Mouse (Mus musculus) kidney, adult 11 months (tissue): ENCODE results near the gene Mrps6.
A peak's percentile ranks its signal among the peaks of the same experiment; 100 is the strongest.

ENCODE experiments used
- DNase-seq: peaks from one replicate; pipeline ENCODE4 v3.0.0; 2022

Gene Mrps6

DNA sequence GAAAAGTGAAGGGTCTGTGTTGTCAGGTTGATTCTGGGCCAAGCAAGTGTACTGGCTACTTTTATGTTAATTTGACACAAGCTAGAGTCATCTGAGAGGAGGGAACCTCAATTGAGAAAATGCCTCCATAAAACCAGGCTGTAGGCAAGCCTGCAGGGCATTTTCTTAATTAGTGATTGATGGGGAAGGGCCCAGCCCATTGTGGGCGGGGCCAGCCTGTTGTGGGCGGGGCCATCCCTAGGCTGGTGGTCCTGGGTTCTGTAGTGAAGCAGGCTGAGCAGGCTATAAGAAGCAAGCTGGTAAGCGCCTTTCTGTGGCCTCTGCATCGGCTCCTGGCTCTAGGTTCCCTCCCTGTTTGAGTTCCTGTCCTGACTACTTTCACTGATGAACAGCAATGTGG lies 69.2 kb downstream of the Mrps6 start:
- no peak for DNase-seq

DNA sequence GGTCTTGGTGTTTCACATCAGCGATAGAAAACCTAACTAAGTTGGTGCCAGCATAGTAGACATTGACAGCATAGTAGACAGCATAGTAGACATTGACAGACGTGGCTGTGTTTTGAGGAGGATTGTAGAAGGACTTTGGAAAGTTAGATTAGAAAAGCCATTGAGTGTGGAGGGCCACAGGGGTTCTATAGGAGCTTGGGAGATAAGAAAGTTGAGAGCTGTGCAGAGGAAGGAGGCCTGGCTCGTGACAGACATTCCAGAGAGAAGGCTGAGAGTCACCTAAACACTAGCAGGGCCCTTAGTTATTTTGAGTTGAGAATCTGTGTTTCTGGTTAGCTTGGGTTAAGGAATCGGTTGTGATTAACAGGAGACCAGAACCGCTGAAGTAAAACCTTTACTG lies 69.6 kb downstream of the Mrps6 start:
- no peak for DNase-seq

DNA sequence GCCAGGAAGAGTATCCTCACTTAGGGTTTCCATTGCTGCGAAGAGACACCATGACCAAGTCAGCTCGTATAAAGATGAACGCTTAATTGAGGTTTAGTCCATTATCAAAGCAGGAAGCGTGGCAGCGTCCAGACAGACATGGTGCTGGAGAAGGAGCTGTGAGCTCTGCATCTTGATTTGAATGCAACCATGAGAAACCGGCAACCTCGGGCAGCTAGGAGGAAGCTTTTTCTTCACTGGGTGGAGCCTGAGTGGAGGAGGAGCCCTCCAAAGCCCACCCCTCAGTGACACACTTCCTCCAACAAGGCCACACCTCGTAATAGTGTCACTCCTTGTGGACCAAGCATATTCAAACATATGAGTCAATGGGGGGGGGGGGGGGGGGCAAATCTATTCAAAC lies 71.8 kb downstream of the Mrps6 start:
- DNase-seq = no peak

DNA sequence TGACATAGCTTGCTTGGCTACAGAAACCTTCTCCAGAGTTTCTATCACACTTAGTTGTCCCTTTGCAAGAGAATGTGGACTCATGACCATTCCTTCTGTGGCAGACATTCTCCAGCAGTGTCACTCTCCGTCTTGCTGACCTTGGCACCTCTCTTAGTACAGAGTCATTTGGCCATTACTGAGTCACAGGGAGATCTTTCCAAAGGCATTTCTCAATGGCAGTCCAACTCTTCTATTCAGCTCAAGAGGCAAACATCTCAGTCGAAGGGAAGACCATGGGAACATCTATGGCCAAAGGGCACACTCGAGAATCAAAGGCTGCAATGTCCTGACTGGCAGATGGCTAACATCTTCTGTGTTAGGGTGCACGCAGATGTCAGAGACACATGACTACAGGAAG lies 74.4 kb downstream of the Mrps6 start:
- no peak for DNase-seq

DNA sequence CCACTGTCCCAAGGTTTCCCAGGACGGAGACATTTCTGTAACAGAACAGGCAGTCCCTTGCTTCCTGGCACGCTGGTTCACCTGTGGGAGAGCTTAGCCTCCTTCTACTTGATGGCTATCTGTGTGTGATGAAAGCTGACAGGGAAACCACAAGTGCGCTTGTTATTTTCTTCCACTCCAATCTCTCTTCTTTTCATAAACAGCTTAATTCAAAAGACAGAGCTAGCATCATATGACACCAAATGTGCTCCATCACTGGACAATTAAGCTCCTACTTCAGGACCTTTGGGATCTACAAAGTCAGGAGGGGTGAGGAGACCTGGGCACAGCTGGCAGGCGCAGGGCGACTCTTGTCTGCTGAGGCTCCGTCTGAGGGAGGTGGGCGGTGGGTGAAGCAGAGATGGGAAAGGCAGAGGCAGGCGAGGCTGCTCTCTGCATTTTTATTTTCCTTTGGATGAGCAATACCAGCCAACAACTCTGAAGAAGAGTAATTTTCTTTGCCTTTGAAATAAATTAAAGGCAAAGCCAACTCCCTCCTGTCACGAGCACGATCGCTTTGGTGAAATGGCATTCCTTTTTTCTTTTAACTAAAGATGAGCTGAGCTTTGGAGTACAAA lies 76.2 kb downstream of the Mrps6 start:
- no peak for DNase-seq

DNA sequence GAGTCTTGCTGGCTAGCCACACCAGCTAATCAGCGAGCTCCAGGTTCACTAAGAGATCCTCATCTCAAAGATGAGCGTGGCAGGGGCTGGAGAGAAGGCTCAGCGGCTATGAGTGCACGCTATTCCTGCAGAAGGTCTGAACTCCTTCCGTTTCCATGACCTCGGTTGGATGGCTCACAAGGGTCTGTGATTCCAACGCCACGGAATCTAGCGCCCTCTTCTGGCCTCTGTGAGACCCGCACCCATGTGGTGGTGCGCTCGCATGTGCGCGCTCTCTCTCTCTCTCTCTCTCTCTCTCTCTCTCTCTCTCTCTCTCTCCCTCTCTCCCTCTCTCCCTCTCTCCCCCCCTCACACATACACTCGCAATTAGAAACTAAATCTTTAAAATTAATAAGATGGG lies 78.2 kb downstream of the Mrps6 start:
- no peak for DNase-seq

DNA sequence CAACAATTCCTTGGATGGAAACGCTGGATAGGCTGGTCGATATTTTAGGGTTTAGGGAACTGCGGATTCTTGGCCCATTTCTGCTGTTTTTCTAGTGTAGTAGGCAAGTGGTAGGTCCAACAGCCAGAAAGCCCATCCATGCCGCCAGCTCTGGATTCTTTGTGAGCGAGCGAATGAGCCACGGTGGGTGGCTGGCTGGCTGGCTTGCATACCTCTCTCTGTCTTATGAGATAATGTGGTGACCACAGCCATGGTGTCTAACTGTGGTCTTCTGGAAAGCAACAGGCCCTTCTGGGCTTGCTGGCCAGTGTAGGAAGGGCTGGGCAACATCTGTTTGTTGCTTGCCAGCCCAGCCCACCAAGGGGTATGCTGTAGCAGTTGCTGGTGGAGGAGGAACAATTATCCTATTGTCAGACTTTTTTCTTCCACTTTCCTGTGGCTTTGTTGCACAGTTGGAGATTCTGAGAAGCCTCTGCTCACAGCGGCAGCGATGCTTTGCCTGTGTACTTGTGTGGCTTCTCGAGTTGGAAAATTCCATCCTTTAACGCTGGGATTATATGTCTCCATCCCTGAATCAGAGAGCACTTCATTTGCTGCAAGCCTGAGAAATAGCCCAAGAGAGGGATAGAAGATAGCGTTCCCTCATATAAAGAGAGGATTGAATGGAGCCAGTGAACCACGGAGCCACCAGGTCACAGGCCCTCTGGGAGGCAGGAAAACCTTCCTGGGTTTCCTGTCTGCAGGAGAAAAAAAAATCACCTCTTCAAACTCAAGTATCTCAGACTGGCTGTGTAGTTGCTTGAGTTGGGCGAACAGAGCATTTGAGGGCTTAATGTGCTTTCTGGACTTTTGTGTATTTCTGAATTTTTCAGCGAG lies 81.6 kb downstream of the Mrps6 start:
- DNase-seq = no peak

DNA sequence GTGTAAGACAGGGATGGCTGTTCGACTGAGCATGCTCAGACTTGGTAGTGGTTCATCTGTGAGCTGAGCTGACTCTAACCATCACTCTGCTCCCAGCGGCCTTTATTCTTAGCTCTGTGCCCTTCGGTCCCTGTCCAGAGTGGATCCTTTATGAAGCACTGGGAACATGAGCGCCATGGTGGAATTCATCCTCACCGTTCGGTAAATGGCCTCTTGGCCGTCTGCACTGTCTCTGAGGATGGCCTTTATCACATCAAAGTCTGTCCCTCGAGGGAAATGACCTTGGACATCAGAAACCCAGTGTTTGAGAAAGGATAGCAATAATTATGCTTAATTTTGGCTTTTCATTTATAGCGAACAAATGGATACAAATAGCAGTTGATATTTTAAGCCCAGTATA lies 82.3 kb downstream of the Mrps6 start:
- DNase-seq = no peak

DNA sequence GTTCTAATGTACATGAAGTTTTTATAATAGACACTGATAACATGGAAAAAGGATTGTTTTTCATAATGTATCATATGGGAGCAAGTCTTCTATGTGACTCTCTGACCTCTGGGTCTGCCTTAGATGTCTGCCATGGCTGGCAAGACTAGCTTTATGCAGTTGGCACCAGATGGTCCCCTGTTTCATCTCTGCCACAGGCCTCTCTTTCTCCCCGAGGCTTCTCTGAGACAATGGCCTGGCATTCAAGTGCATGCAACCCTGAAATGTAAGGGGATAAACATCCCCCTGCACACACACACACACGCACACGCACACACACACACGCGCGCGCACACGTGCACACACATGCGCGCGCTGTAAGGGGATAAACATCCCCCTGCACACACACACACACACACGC lies 83.0 kb downstream of the Mrps6 start:
- DNase-seq = no peak

DNA sequence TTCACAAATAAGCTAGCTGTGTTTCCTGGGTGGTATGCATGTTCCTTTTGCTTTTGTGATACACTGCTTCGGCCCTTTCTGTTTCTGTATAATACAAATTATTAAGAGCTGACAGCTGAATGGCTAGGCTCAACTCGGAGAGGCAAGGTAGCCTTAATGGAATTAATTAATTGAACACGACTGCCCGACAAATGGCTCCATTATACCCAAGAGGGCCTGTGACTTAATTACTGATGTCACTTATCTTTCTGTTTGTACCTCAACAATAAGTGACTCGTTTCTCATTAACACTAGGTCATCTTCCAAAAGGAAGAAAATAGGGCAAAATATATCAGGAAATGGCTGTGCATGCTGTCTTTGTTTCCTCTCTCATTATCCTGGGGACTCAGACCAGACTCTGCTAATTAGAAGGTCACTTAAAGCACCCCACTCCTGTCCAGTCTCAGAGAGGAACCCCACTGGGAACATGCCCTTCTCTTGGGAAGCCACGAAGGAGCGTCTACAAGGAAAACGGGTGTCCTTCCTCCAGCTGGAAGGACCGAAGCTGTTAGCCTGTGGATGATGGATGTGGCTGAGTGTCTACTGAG lies 84.4 kb downstream of the Mrps6 start:
- no peak for DNase-seq

DNA sequence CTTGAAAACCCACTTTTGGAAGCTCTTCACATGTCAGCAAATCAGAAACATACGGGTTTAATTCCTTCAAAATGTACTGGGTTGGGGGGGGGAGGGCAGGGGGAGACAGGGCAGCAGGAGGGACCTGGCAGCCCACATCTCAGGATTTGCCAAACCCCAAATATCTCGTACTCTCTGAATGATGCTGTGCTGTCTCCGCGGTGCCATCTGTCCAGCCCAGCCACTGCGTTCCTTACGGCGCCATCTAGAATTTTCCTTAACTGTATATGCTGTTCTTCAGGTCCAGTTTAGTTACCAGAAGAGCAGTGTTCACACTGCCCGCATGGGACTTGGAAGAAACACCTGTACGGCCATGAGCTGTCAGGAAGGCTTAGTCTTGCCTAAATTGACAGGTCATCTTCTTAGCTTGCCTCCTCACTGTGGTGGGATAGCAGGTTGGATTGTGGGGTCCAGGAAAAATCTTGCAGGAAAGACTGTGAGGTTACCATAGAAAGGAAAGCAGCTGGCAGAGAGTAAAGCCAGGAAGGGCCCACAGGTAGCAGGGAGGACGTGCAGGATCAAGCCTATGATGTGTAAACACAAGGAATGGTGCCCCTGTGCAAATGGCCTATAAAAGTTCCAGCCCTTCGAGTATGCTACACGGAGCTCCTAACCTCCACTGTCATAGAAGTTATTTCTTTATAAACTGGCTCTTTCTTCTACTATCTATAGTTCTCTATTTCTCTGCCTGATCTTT lies 89.7 kb downstream of the Mrps6 start:
- DNase-seq = no peak

DNA sequence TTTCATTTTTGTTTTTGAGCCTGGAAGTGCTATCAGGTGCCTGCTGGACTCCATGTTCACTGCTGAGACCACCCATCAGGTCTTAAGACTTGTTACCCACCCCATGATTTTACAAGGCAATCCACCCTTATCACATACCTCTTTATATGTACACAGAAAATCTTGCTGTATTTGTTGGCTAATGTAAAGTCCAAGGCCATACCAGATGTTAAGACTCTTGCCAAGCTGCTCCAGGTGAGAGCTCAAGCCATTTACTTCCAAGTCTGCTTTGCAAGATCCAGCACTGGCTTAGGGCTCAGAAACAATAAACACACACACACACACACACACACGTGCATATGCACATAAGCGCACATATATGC lies 90.3 kb downstream of the Mrps6 start:
- no peak for DNase-seq

DNA sequence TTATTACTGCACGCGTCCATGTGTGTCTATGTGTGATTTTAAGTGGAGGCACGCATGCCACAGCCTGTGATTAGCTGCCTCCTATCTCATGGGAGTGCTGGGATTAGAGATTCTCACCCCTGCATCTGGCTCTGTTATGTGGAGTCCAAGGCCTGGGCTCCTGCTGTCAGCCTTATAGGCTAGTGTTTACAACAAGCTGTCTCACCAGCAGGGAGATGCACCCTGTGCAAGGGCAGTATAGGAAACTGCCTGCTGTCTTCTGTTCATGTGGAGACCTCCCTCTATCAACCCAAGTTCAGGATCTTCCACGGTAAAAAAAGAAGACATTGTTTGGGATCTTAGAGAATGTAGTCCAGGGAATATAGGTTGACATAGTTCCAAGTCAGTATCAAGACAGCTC lies 92.9 kb downstream of the Mrps6 start:
- DNase-seq = no peak

DNA sequence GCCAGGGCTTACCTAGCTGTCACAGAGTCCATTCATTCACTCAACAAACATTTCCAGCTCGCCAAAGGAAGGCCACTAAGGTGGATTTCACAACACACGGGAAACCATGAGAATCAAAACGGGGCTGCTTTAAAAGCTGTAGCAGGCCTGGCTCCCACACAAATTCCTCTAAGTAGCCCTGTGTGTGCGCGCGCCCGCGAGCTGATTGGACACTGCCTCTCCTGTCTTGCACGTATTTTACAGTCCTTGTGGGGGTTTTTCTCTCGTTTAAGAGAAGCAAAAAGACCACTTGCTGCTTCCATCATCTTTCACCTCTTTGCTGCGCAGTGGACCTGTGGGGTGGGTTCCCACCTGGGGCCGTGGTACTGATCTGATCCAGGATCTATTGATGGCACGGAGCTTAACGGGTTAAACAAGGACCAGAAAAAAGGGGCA lies 100.0 kb downstream of the Mrps6 start:
- DNase-seq = peak; percentile 56

DNA sequence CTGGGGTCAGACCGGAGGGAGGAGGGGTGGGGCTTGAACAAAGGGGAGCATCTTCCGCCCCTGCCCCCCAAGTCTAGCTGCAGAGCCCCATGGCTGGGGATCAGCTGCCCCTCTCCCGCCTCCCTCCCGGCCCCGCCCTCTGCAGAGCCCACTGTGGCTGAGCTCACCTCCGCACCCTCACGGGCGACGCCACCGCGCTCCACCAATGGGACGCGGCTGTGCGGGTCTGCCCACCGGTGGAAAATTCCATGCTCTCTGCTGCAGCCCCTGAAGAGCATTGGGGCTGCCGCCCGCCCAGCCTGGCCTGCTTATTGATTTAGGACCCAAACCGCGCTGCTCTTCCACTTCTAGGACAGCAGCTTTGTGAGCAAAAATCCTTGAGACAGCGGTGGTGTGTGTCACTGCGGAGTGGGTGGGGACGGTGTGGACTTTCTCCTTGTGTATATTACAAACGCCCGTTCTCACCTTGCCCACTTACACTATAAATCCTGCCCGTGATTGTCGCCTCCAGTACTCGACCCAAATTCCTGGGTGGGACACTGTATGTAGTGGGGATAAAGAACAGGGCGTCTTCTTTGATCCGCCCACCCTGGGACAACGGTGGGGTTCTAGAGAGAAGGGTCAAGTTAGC lies 100.5 kb downstream of the Mrps6 start:
- peak; percentile 83 for DNase-seq

DNA sequence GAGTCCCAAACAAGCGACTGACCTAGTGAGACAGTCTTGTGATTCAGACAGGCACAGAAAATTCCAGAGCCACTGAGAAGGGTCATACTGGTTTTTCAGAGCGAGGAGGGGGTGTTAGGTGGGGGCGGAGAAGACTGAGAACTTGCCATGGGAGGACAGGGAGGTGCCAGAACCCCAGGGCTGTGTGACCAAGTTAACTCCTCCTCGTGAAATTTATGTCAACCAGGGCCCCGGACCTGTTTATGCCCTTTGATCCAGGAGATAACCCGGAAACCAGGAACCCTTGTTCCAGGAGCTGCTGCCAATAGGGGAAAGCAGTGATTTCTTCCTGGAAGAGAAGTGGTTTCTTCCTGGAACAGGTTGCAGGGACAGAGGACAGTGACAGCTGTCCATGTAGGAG lies 101.0 kb downstream of the Mrps6 start:
- peak; percentile 28 for DNase-seq
